Mouse (Mus musculus) intestine, embryonic 14.5 days (tissue): ENCODE data around the gene Bclaf1. TPM values are rescaled to one million over a fixed set of nuclear protein-coding genes. Genes with fewer than 3 reads are reported as not detected.

Experiments
- ATAC-seq: fragments of 200-750 bp; cut with Nextera tagmentation; replicated peaks from 2 replicates; pipeline ENCODE4 v1.8.0; 2017; ENCODE audit warnings: low read depth, moderate number of reproducible peaks, moderate TSS enrichment, moderate library complexity; ENCODE audit not compliant: low FRiP score, low TSS enrichment
- DNase-seq: peaks from one replicate; pipeline ENCODE4 v3.0.0-alpha.2; 2018; ENCODE audit warnings: low spot score
- H3K27ac ChIP-seq: fragments of 300-500 bp; sonication (generic); 2 replicates; pipeline ENCODE4 v1.5.1; 2014; ENCODE audit warnings: low read depth, mild to moderate bottlenecking, control low read depth
- H3K27me3 ChIP-seq: fragments of 300-500 bp; sonication (generic); replicated peaks from 2 replicates; pipeline ENCODE4 v1.6.1; 2014; ENCODE audit warnings: low read length, control low read depth; ENCODE audit not compliant: control insufficient read depth, insufficient read depth
- H3K36me3 ChIP-seq: fragments of 300-500 bp; sonication (generic); 2 replicates; pipeline ENCODE4 v1.6.1; 2014; ENCODE audit warnings: low read length, control low read depth; ENCODE audit not compliant: control insufficient read depth, insufficient read depth
- H3K4me1 ChIP-seq: fragments of 300-500 bp; sonication (generic); replicated peaks from 2 replicates; pipeline ENCODE4 v1.6.1; 2014; ENCODE audit warnings: low read length, control low read depth, mixed read lengths; ENCODE audit not compliant: control insufficient read depth, insufficient read depth
- H3K4me2 ChIP-seq: fragments of 300-500 bp; sonication (generic); 2 replicates; pipeline ENCODE4 v1.6.1; 2014; ENCODE audit warnings: low read length
- H3K4me3 ChIP-seq: fragments of 300-500 bp; sonication (generic); 2 replicates; pipeline ENCODE4 v1.5.1; 2014; ENCODE audit warnings: low read depth, low read length, control low read depth, mixed read lengths
- H3K9ac ChIP-seq: fragments of 300-500 bp; sonication (generic); 2 replicates; pipeline ENCODE4 v1.6.1; 2014; ENCODE audit warnings: mild to moderate bottlenecking, low read length
- H3K9me3 ChIP-seq: fragments of 300-500 bp; sonication (generic); 2 replicates; pipeline ENCODE4 v1.6.1; 2016; ENCODE audit warnings: low read length, control low read depth; ENCODE audit not compliant: control insufficient read depth
- WGBS: fragments of 180-500 bp; shearing (Covaris S2); extraction: QIAGEN DNeasy Blood & Tissue Kit; methylation state at CpG from one replicate; pipeline ENCODE4 v1.1.7; 2014; 5-methylcytosine and 5-hydroxymethylcytosine counted together
- polyA plus RNA-seq: library from polyadenylated mRNA; unstranded; fragments of >200 nt; fragmentation: Nextera tagmentation; extraction: Ambion mirVana; gene quantifications from 2 replicates; pipeline ENCODE4 v1.2.1, GENCODE M21; 2014

The Bclaf1 gene
- polyA plus RNA-seq, 1 experiment from 2014 or later = 129 TPM

DNA sequence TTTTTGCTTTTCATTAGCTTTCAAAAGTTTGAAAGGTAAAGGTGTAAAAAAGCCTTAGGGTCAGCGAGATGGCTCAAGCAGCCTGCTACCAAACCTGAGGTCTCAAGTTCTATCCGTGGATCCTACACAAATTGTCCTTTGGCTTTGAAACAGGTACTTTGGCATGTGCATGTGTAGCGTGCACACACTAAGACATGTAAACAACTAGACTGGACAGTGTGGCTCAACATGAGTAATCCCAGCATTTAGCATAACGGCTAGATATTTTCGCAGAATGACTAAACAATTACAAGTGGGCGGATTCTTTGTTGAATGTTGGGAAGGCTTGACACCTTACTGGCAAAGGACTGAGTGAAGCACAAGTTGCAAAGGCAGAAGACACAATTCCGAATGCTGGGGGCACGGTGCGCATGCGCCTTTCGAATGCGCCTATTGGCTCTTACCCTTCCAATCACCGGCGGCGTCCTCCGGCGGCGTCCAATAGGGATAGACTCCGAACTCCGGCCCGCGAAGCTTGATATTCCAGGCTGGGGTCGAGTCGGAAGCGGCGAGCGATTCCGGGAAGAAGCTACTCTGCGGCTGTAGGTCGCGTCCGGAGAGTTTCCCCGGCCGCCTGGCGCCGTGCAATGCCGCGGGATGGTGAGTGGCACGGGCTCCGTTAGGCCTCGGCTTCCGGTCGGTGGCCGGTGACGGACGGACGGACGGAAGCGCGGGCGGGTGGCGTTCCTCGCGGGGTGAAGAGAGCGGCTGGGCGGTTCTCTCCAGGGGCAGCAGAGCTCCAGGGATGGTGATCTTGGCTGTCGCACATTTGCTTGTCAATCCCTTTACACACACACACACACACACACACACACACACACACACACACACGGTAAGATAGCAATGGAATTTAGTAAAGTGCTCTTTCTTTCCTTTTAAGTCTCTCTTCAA lies 35.3 kb downstream of the Bclaf1 start, which contains the start of gene Mtfr2:
Gene Mtfr2 (plus strand): TSS at position 486 of the 930 bp plus-strand sequence.
- peak within 1 kb of the TSS; percentile 65 for H3K4me3 ChIP-seq
- WGBS = 2% methylated on average over 58 of the region's 58 CpGs
- no peak within 1 kb of the TSS for H3K27ac ChIP-seq
- H3K36me3 ChIP-seq = peaks cover 44% of the 10 kb centered on the region
- no peaks in the 10 kb centered on the region for H3K27me3 ChIP-seq
- H3K4me2 ChIP-seq = peak within 1 kb of the TSS; percentile 74
- peak; percentile 96 for DNase-seq
- peak; percentile 94 for ATAC-seq
- H3K4me1 ChIP-seq = peaks cover 5% of the 10 kb centered on the region
- no peaks in the 10 kb centered on the region for H3K9me3 ChIP-seq
- H3K9ac ChIP-seq = peak within 1 kb of the TSS; percentile 61

DNA sequence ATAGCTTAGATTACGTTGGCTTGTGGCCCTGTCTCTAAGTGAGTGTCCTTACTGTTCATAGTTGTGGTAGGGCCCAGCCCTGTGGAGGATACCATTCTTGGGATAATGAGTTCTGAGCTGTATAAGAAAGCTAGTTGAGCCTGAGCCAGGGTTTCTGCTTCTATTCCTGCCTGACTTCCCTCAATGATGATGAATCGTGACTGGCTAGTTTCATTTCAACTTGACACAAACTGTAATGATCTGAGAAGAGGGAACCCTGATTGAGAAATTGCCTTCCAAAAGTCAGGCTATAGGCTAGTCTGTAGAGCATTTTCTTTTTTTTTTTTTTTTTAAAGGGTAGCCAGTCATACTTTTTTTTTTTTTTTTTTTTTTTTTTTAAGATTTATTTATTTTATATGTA lies 36.6 kb downstream of the Bclaf1 start:
- H3K9me3 ChIP-seq = no peaks in the 10 kb centered on the region
- H3K27me3 ChIP-seq = no peaks in the 10 kb centered on the region
- no peak overlapping the region for H3K27ac ChIP-seq
- 91% methylated on average over 2 of the region's 2 CpGs for WGBS
- H3K4me3 ChIP-seq = no peak overlapping the region
- DNase-seq = no peak
- H3K9ac ChIP-seq = no peak overlapping the region
- peaks cover 31% of the 10 kb centered on the region for H3K36me3 ChIP-seq
- H3K4me2 ChIP-seq = no peak overlapping the region
- peaks cover 5% of the 10 kb centered on the region for H3K4me1 ChIP-seq
- no peak for ATAC-seq

DNA sequence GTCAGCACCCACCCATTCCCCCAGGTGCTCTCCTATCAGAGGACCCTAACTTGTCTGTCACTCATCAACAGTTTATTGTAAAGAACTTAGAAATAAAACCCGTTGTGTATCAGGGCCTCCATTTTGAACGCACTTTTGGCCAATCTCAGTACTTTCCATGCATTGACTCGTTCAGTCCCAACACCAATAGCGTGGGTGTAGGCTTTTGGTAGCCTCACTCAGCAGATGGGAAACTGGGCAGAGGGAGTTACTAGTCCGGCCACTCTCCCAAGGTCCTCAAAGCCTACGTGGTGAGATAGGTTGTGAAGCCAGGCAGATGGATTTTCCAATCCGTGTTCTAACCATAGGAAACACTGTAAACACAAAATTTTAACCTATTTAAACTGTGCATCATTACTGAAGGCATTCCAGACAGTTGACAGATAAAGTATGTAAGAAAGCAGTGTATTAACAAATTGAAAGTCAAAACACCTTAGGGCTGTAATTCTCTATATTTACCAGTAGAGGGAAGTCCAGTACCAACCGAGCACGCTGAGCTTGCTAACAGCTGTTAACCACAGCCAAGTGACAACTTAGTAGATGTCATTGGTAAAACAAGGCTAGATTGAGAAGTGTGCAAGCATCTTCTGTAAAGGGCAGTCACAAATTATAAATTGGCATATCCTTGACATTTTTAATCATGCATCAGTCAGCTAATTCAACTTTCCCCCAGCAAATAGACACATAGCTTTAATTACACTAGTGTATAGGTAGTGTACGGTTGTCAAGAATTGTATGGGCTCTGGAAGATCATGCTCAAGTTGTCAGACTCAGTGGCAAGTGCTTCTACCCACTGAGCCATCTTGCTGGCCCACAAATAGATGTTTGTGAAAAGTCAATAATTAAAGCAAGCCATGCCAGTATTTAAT lies 49.5 kb downstream of the Bclaf1 start:
- Histone ChIP-seq H3K27ac (no peak overlapping the region), H3K4me1 (no peaks in the 10 kb centered on the region), H3K4me2 (no peak overlapping the region), H3K27me3 (no peaks in the 10 kb centered on the region), H3K9ac (no peak overlapping the region), H3K4me3 (no peak overlapping the region), H3K36me3 (peaks cover 17% of the 10 kb centered on the region), H3K9me3 (no peaks in the 10 kb centered on the region)
- WGBS = 62% methylated on average over 10 of the region's 10 CpGs
- ATAC-seq = no peak
- DNase-seq = no peak

DNA sequence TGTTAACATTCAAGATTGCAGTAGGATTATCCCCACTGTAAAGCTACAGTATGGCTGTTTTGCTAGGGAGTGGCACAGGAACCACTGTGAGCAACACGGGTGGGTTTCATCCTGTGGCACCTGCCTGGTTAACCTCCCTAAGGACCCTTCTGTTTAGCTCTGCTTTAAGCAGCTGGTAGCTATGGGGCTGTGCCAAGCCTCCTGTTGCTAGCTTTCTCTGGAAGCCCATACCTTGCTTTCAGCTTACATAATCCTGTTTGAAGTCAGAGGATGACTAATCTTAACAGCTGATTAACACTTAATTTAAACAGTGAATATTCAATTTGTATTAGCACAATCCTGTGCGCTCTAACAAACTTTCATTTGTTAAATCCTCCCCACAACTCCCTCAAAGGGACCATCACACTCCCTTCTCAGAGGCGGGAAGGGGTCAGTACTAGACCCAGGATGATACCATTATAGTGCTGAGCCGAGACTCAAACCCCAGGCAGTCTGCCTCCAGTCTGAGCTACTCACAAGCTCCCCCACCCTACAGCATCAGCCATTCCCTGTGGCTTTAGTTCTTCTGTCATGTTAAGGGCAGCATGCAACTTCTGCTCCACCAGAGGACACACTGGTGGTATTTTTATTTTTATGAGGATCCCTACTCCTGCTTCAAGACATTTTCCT lies 50.3 kb downstream of the Bclaf1 start:
- no peaks in the 10 kb centered on the region for H3K27me3 ChIP-seq
- 75% methylated on average over 4 of the region's 4 CpGs for WGBS
- no peak overlapping the region for H3K9ac ChIP-seq
- H3K9me3 ChIP-seq = no peaks in the 10 kb centered on the region
- peaks cover 11% of the 10 kb centered on the region for H3K36me3 ChIP-seq
- ATAC-seq = no peak
- no peak overlapping the region for H3K4me2 ChIP-seq
- H3K27ac ChIP-seq = no peak overlapping the region
- no peak overlapping the region for H3K4me3 ChIP-seq
- H3K4me1 ChIP-seq = no peaks in the 10 kb centered on the region
- no peak for DNase-seq

GRCm38 (mm10) chr10:20372046-20372445 lies 59.8 kb downstream of the Bclaf1 start:
- Histone ChIP-seq H3K4me3 (no peak overlapping the region), H3K36me3 (no peaks in the 10 kb centered on the region), H3K9me3 (no peaks in the 10 kb centered on the region), H3K9ac (no peak overlapping the region), H3K4me1 (no peaks in the 10 kb centered on the region), H3K27ac (no peak overlapping the region), H3K27me3 (no peaks in the 10 kb centered on the region), H3K4me2 (no peak overlapping the region)
- 95% methylated on average over 5 of the region's 5 CpGs for WGBS
- ATAC-seq = no peak
- DNase-seq = no peak

DNA sequence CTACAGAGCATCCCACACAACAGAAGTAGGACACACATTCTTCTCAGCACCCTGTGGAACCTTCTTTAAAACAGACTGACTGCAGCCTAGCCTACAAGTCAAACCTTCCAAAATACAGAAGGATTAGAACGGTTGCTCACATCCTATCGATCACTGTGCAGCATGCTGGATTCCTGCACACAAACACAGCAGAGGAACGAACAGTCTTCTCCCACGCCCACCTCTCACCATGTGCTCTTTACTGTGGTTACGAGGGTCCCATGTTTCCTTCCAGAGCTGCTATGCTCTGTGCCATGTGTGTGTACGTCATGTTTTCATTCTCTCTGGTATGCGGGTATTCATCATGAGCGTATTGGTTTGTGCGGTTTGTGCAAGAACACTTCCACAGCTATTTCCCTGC lies 65.4 kb downstream of the Bclaf1 start:
- Histone ChIP-seq H3K4me1 (no peaks in the 10 kb centered on the region), H3K9me3 (no peaks in the 10 kb centered on the region), H3K36me3 (no peaks in the 10 kb centered on the region), H3K4me3 (no peak overlapping the region), H3K27me3 (no peaks in the 10 kb centered on the region), H3K4me2 (no peak overlapping the region), H3K27ac (no peak overlapping the region), H3K9ac (no peak overlapping the region)
- DNase-seq (no peak), ATAC-seq (no peak)
- WGBS = 88% methylated on average over 9 of the region's 9 CpGs

DNA sequence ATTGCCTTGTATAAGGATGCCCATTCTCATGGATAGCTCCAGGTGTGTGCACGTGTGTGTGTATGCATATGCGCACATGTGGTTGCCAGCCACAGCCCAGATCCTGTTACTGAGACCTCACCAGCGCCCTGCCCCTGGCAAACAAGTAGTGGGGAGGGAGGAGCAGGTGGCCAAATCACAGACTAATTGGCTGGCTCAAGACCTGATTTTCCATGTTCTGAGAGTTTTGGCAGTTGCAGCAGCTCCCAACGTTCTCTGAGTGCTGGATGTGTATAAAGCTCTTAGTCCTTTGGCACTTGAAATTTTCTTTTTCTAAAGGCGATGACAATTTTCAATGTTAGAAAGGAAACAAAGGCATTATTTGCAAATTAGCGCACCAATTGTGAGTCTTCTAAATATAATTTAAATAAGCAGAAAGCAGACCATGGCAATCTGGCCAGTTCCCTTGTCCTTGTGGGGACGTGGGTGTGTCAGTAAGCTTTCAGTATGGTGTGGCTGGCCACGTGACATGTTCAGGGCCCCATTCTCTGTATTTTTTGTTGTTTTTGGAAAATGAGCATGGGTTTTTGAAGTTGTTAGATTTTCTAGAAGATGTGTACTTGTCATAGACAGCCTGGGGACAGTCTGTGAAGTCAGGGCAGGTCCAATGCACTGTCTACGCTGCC lies 66.9 kb downstream of the Bclaf1 start:
- H3K27me3 ChIP-seq = no peaks in the 10 kb centered on the region
- H3K4me3 ChIP-seq = no peak overlapping the region
- no peaks in the 10 kb centered on the region for H3K9me3 ChIP-seq
- ATAC-seq (no peak), DNase-seq (no peak)
- no peak overlapping the region for H3K9ac ChIP-seq
- 0 out of 2 replicates have a peak, but pooled peaks cover 3% of the 10 kb centered on the region for H3K4me1 ChIP-seq
- H3K36me3 ChIP-seq = no peaks in the 10 kb centered on the region
- no peak overlapping the region for H3K27ac ChIP-seq
- H3K4me2 ChIP-seq = no peak overlapping the region
- WGBS = 83% methylated on average over 9 of the region's 9 CpGs

DNA sequence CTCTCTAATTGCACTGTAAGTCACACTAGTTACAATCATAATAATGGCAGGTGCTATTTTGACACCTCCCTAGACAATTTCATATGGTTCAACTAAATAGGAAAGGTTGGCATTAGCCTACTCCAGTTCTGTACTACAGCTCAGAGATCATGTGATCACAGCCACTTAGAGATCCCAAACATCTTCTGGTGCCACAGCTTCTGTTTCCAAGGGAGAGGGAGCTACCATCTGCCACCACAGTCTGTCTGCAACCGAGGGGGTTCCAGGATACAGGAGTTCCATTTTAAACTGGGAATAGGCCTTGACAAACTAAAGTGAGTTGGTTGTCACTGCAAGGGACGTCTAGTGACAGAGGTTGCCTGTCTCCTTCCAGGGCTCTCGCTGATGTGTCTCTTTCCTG lies 68.5 kb downstream of the Bclaf1 start:
- 88% methylated on average over 3 of the region's 3 CpGs for WGBS
- no peaks in the 10 kb centered on the region for H3K36me3 ChIP-seq
- DNase-seq (no peak), ATAC-seq (no peak)
- no peak overlapping the region for H3K9ac ChIP-seq
- no peaks in the 10 kb centered on the region for H3K27me3 ChIP-seq
- H3K4me2 ChIP-seq = no peak overlapping the region
- no peaks in the 10 kb centered on the region for H3K9me3 ChIP-seq
- H3K27ac ChIP-seq = no peak overlapping the region
- no peak overlapping the region for H3K4me3 ChIP-seq
- H3K4me1 ChIP-seq = 0 out of 2 replicates have a peak, but pooled peaks cover 3% of the 10 kb centered on the region
